Mouse (Mus musculus) hindbrain, embryonic 13.5 days (tissue): ENCODE data around the gene Agap1. TPM values are rescaled to one million over a fixed set of nuclear protein-coding genes. Genes with fewer than 3 reads are reported as not detected.
A peak's percentile ranks its signal among the peaks of the same experiment; 100 is the strongest.

Experiments used
- ATAC-seq: fragments of 200-750 bp; cut with Nextera tagmentation; 2 replicates; pipeline ENCODE4 v1.8.0; 2017; ENCODE audit warnings: moderate TSS enrichment; ENCODE audit not compliant: low FRiP score
- H3K27ac ChIP-seq: fragments of 300-500 bp; sonication (generic); 2 replicates; pipeline ENCODE4 v1.5.1; 2015; ENCODE audit warnings: inconsistent platforms, mild to moderate bottlenecking, moderate library complexity
- H3K27me3 ChIP-seq: fragments of 300-500 bp; sonication (generic); 2 replicates; pipeline ENCODE4 v1.6.1; 2015; ENCODE audit warnings: mild to moderate bottlenecking, inconsistent platforms
- H3K36me3 ChIP-seq: fragments of 300-500 bp; sonication (generic); 2 replicates; pipeline ENCODE4 v1.6.1; 2015; ENCODE audit warnings: mild to moderate bottlenecking, inconsistent platforms
- H3K4me1 ChIP-seq: fragments of 300-500 bp; sonication (generic); replicated peaks from 2 replicates; pipeline ENCODE4 v1.6.1; 2015; ENCODE audit warnings: inconsistent platforms
- H3K4me2 ChIP-seq: fragments of 300-500 bp; sonication (generic); 2 replicates; pipeline ENCODE4 v1.6.1; 2015; ENCODE audit warnings: inconsistent platforms, mild to moderate bottlenecking, moderate library complexity
- H3K4me3 ChIP-seq: fragments of 300-500 bp; sonication (generic); 2 replicates; pipeline ENCODE4 v1.5.1; 2015; ENCODE audit warnings: mild to moderate bottlenecking, inconsistent platforms
- H3K9ac ChIP-seq: fragments of 300-500 bp; sonication (generic); 2 replicates; pipeline ENCODE4 v1.6.1; 2015; ENCODE audit warnings: mild to moderate bottlenecking, inconsistent platforms
- H3K9me3 ChIP-seq: fragments of 300-500 bp; sonication (generic); 2 replicates; pipeline ENCODE4 v1.6.1; 2016; ENCODE audit warnings: inconsistent platforms
- WGBS: fragments of 180-500 bp; shearing (Covaris S2); methylation state at CpG from one replicate; pipeline ENCODE4 v1.1.7; 2015; 5-methylcytosine and 5-hydroxymethylcytosine counted together
- polyA plus RNA-seq: library from polyadenylated mRNA; unstranded; fragments of >200 nt; fragmentation: Nextera tagmentation; extraction: Ambion mirVana; gene quantifications from 2 replicates; pipeline ENCODE4 v1.2.1, GENCODE M21; 2015

The Agap1 gene
- polyA plus RNA-seq, 1 experiment from 2014 or later = 51.3 TPM

- Histone ChIP-seq H3K4me1 (peaks cover 86% of the 10 kb centered on the region), H3K4me3 (no peak overlapping the region), H3K27ac (no peak overlapping the region), H3K27me3 (no peaks in the 10 kb centered on the region), H3K9ac (no peak overlapping the region), H3K4me2 (no peak overlapping the region), H3K9me3 (no peaks in the 10 kb centered on the region), H3K36me3 (no peaks in the 10 kb centered on the region)
- 59% methylated on average over 11 of the region's 11 CpGs for WGBS
- no peak for ATAC-seq
Observed at GRCm38 (mm10) chr1:89515808-89516560, 61.4 kb downstream of the Agap1 start.

GRCm38 (mm10) chr1:89517817-89518216 is 63.2 kb downstream of the Agap1 start:
- Histone ChIP-seq H3K27ac (no peak overlapping the region), H3K4me2 (no peak overlapping the region), H3K9me3 (no peaks in the 10 kb centered on the region), H3K9ac (no peak overlapping the region), H3K27me3 (no peaks in the 10 kb centered on the region), H3K36me3 (no peaks in the 10 kb centered on the region), H3K4me1 (peaks cover 87% of the 10 kb centered on the region), H3K4me3 (no peak overlapping the region)
- 5% methylated on average over 5 of the region's 5 CpGs for WGBS
- ATAC-seq = peak; percentile 21; the same call in 1 of the 2 replicates

GRCm38 (mm10) chr1:89519914-89520643 is 65.5 kb downstream of the Agap1 start:
- WGBS = 21% methylated on average over 17 of the region's 17 CpGs
- Histone ChIP-seq H3K36me3 (no peaks in the 10 kb centered on the region), H3K9me3 (no peaks in the 10 kb centered on the region), H3K4me1 (peaks cover 84% of the 10 kb centered on the region), H3K9ac (no peak overlapping the region), H3K4me2 (no peak overlapping the region), H3K27ac (no peak overlapping the region), H3K4me3 (no peak overlapping the region), H3K27me3 (no peaks in the 10 kb centered on the region)
- no peak for ATAC-seq

GRCm38 (mm10) chr1:89521406-89521805 is 66.8 kb downstream of the Agap1 start:
- no peak overlapping the region for H3K4me2 ChIP-seq
- H3K27ac ChIP-seq = no peak overlapping the region
- H3K9ac ChIP-seq = no peak overlapping the region
- H3K9me3 ChIP-seq = no peaks in the 10 kb centered on the region
- no peaks in the 10 kb centered on the region for H3K27me3 ChIP-seq
- 63% methylated on average over 11 of the region's 11 CpGs for WGBS
- H3K4me1 ChIP-seq = peaks cover 81% of the 10 kb centered on the region
- no peak for ATAC-seq
- no peak overlapping the region for H3K4me3 ChIP-seq
- H3K36me3 ChIP-seq = no peaks in the 10 kb centered on the region

- Histone ChIP-seq H3K4me3 (no peak overlapping the region), H3K36me3 (no peaks in the 10 kb centered on the region), H3K27ac (peak overlapping the region; percentile 26; the same call in 1 of the 2 replicates), H3K9me3 (no peaks in the 10 kb centered on the region), H3K27me3 (no peaks in the 10 kb centered on the region), H3K4me1 (peaks cover 75% of the 10 kb centered on the region), H3K4me2 (no peak overlapping the region), H3K9ac (peak overlapping the region; percentile 51; the same call in 1 of the 2 replicates)
- WGBS = 40% methylated on average over 17 of the region's 17 CpGs
- ATAC-seq = no peak
Observed at GRCm38 (mm10) chr1:89521935-89522535, 67.4 kb downstream of the Agap1 start.

GRCm38 (mm10) chr1:89524369-89524768 is 69.8 kb downstream of the Agap1 start:
- H3K4me2 ChIP-seq = no peak overlapping the region
- no peak overlapping the region for H3K27ac ChIP-seq
- H3K9ac ChIP-seq = no peak overlapping the region
- H3K4me3 ChIP-seq = no peak overlapping the region
- no peak for ATAC-seq
- H3K9me3 ChIP-seq = no peaks in the 10 kb centered on the region
- no peaks in the 10 kb centered on the region for H3K27me3 ChIP-seq
- WGBS = 6% methylated on average over 4 of the region's 4 CpGs
- peaks cover 67% of the 10 kb centered on the region for H3K4me1 ChIP-seq
- no peaks in the 10 kb centered on the region for H3K36me3 ChIP-seq

GRCm38 (mm10) chr1:89524998-89525397 is 70.4 kb downstream of the Agap1 start:
- H3K27me3 ChIP-seq = no peaks in the 10 kb centered on the region
- no peaks in the 10 kb centered on the region for H3K36me3 ChIP-seq
- peaks cover 62% of the 10 kb centered on the region for H3K4me1 ChIP-seq
- no peaks in the 10 kb centered on the region for H3K9me3 ChIP-seq
- ATAC-seq = no peak
- WGBS = 76% methylated on average over 4 of the region's 4 CpGs
- no peak overlapping the region for H3K4me3 ChIP-seq
- no peak overlapping the region for H3K27ac ChIP-seq
- H3K4me2 ChIP-seq = no peak overlapping the region
- no peak overlapping the region for H3K9ac ChIP-seq

GRCm38 (mm10) chr1:89525825-89526224 is 71.2 kb downstream of the Agap1 start:
- Histone ChIP-seq H3K9ac (no peak overlapping the region), H3K27ac (no peak overlapping the region), H3K4me1 (peaks cover 54% of the 10 kb centered on the region), H3K9me3 (no peaks in the 10 kb centered on the region), H3K4me3 (no peak overlapping the region), H3K36me3 (no peaks in the 10 kb centered on the region), H3K27me3 (no peaks in the 10 kb centered on the region), H3K4me2 (no peak overlapping the region; the same call in 1 of the 2 replicates)
- WGBS = 36% methylated on average over 13 of the region's 13 CpGs
- peak; percentile 57 for ATAC-seq

GRCm38 (mm10) chr1:89528671-89529276 is 74.2 kb downstream of the Agap1 start:
- H3K9me3 ChIP-seq = no peaks in the 10 kb centered on the region
- peaks cover 33% of the 10 kb centered on the region for H3K4me1 ChIP-seq
- 77% methylated on average over 17 of the region's 17 CpGs for WGBS
- H3K36me3 ChIP-seq = no peaks in the 10 kb centered on the region
- H3K4me3 ChIP-seq = no peak overlapping the region
- H3K4me2 ChIP-seq = no peak overlapping the region
- no peak for ATAC-seq
- H3K9ac ChIP-seq = no peak overlapping the region
- no peak overlapping the region for H3K27ac ChIP-seq
- no peaks in the 10 kb centered on the region for H3K27me3 ChIP-seq

- Histone ChIP-seq H3K36me3 (no peaks in the 10 kb centered on the region), H3K27me3 (no peaks in the 10 kb centered on the region), H3K9ac (no peak overlapping the region), H3K4me1 (peaks cover 47% of the 10 kb centered on the region), H3K4me3 (no peak overlapping the region), H3K9me3 (no peaks in the 10 kb centered on the region), H3K4me2 (no peak overlapping the region), H3K27ac (no peak overlapping the region)
- no peak for ATAC-seq
- WGBS = 81% methylated on average over 9 of the region's 9 CpGs
Observed at GRCm38 (mm10) chr1:89533702-89534101, 79.1 kb downstream of the Agap1 start.

GRCm38 (mm10) chr1:89535206-89535605 is 80.6 kb downstream of the Agap1 start:
- no peaks in the 10 kb centered on the region for H3K36me3 ChIP-seq
- ATAC-seq = no peak
- no peaks in the 10 kb centered on the region for H3K9me3 ChIP-seq
- no peak overlapping the region for H3K4me2 ChIP-seq
- H3K27ac ChIP-seq = no peak overlapping the region; the same call in 1 of the 2 replicates
- peaks cover 54% of the 10 kb centered on the region for H3K4me1 ChIP-seq
- no peak overlapping the region for H3K9ac ChIP-seq
- H3K4me3 ChIP-seq = no peak overlapping the region
- H3K27me3 ChIP-seq = no peaks in the 10 kb centered on the region
